Mouse (Mus musculus): ENCODE measurements around the gene Antxr1. TPM values are rescaled to one million over a fixed set of nuclear protein-coding genes. Genes with fewer than 3 reads are reported as not detected.
A peak's percentile ranks its signal among the peaks of the same experiment; 100 is the strongest.

Gene Antxr1
- polyA plus RNA-seq, 1 experiment from 2014 or later = 3.6 TPM

GRCm38 (mm10) chr6:87227940-87228339, 107.7 kb downstream of the Antxr1 start:
- Histone ChIP-seq H3K36me3 (no peaks in the 10 kb centered on the region), H3K27ac (replicated peaks) (no peak overlapping the region), H3K4me1 (no peaks in the 10 kb centered on the region), H3K9me3 (replicated peaks) (0 out of 2 replicates have a peak, but pooled peaks cover 4% of the 10 kb centered on the region), H3K27me3 (ENCODE audit: low read depth, poor library complexity, severe bottlenecking) (no peaks in the 10 kb centered on the region), H3K4me3 (no peak overlapping the region)
- no peak for DNase-seq (ENCODE audit: low spot score)
- WGBS = 87% methylated on average over 10 of the region's 10 CpGs

GRCm38 (mm10) chr6:87226315-87226714, 109.3 kb downstream of the Antxr1 start:
- DNase-seq (ENCODE audit: low spot score) = no peak
- H3K4me1 ChIP-seq = no peaks in the 10 kb centered on the region
- no peaks in the 10 kb centered on the region for H3K36me3 ChIP-seq
- H3K4me3 ChIP-seq = no peak overlapping the region
- WGBS = 83% methylated on average over 4 of the region's 4 CpGs
- H3K27ac ChIP-seq (replicated peaks) = no peak overlapping the region
- H3K27me3 ChIP-seq (ENCODE audit: low read depth, poor library complexity, severe bottlenecking) = no peaks in the 10 kb centered on the region
- 0 out of 2 replicates have a peak, but pooled peaks cover 4% of the 10 kb centered on the region for H3K9me3 ChIP-seq (replicated peaks)

GRCm38 (mm10) chr6:87225286-87225685, 110.3 kb downstream of the Antxr1 start:
- H3K9me3 ChIP-seq (replicated peaks) = 0 out of 2 replicates have a peak, but pooled peaks cover 4% of the 10 kb centered on the region
- no peaks in the 10 kb centered on the region for H3K4me1 ChIP-seq
- no peaks in the 10 kb centered on the region for H3K36me3 ChIP-seq
- WGBS = 75% methylated on average over 1 of the region's 1 CpGs
- no peaks in the 10 kb centered on the region for H3K27me3 ChIP-seq (ENCODE audit: low read depth, poor library complexity, severe bottlenecking)
- no peak for DNase-seq (ENCODE audit: low spot score)
- H3K27ac ChIP-seq (replicated peaks) = no peak overlapping the region; the same call in 1 of the 2 replicates
- H3K4me3 ChIP-seq = no peak overlapping the region

- Histone ChIP-seq H3K36me3 (no peaks in the 10 kb centered on the region), H3K27ac (replicated peaks) (no peak overlapping the region)
- no peak for DNase-seq (ENCODE audit: low spot score)
Observed at GRCm38 (mm10) chr6:87222854-87223631, 112.6 kb downstream of the Antxr1 start.

GRCm38 (mm10) chr6:87219061-87219992, 116.3 kb downstream of the Antxr1 start:
- Histone ChIP-seq H3K4me1 (no peaks in the 10 kb centered on the region), H3K27me3 (ENCODE audit: low read depth, poor library complexity, severe bottlenecking) (no peaks in the 10 kb centered on the region), H3K4me3 (no peak overlapping the region), H3K27ac (replicated peaks) (no peak overlapping the region), H3K36me3 (0 out of 2 replicates have a peak, but pooled peaks cover 12% of the 10 kb centered on the region), H3K9me3 (replicated peaks) (no peaks in the 10 kb centered on the region)
- no peak for DNase-seq (ENCODE audit: low spot score)
- WGBS = 84% methylated on average over 13 of the region's 13 CpGs

More at GRCm38 (mm10) chr6:87222854-87223631, 112.6 kb downstream of the Antxr1 start:
- Histone ChIP-seq H3K9me3 (replicated peaks) (no peaks in the 10 kb centered on the region), H3K4me1 (no peaks in the 10 kb centered on the region), H3K27me3 (ENCODE audit: low read depth, poor library complexity, severe bottlenecking) (no peaks in the 10 kb centered on the region), H3K4me3 (no peak overlapping the region)
- 79% methylated on average over 10 of the region's 10 CpGs for WGBS

- H3K27ac ChIP-seq (replicated peaks) = no peak overlapping the region
Observed at GRCm38 (mm10) chr6:87216114-87216591, 119.5 kb downstream of the Antxr1 start.

GRCm38 (mm10) chr6:87213262-87213661, 122.4 kb downstream of the Antxr1 start:
- Histone ChIP-seq H3K9me3 (replicated peaks) (no peaks in the 10 kb centered on the region), H3K27me3 (ENCODE audit: low read depth, poor library complexity, severe bottlenecking) (no peaks in the 10 kb centered on the region), H3K27ac (replicated peaks) (no peak overlapping the region), H3K4me3 (no peak overlapping the region), H3K4me1 (no peaks in the 10 kb centered on the region), H3K36me3 (peaks cover 25% of the 10 kb centered on the region; the same call in 1 of the 2 replicates)
- no peak for DNase-seq (ENCODE audit: low spot score)
- 89% methylated on average over 7 of the region's 7 CpGs for WGBS

More at GRCm38 (mm10) chr6:87216114-87216591, 119.5 kb downstream of the Antxr1 start:
- Histone ChIP-seq H3K9me3 (replicated peaks) (no peaks in the 10 kb centered on the region), H3K4me3 (no peak overlapping the region), H3K36me3 (peaks cover 25% of the 10 kb centered on the region; the same call in 1 of the 2 replicates), H3K4me1 (no peaks in the 10 kb centered on the region), H3K27me3 (ENCODE audit: low read depth, poor library complexity, severe bottlenecking) (no peaks in the 10 kb centered on the region)
- DNase-seq (ENCODE audit: low spot score) = no peak
- 72% methylated on average over 2 of the region's 2 CpGs for WGBS

GRCm38 (mm10) chr6:87211551-87211950, 124.1 kb downstream of the Antxr1 start:
- Histone ChIP-seq H3K27ac (replicated peaks) (no peak overlapping the region), H3K4me3 (no peak overlapping the region), H3K27me3 (ENCODE audit: low read depth, poor library complexity, severe bottlenecking) (no peaks in the 10 kb centered on the region), H3K9me3 (replicated peaks) (no peaks in the 10 kb centered on the region), H3K36me3 (peaks cover 25% of the 10 kb centered on the region; the same call in 1 of the 2 replicates), H3K4me1 (no peaks in the 10 kb centered on the region)
- DNase-seq (ENCODE audit: low spot score) = no peak
- 90% methylated on average over 3 of the region's 3 CpGs for WGBS

GRCm38 (mm10) chr6:87207373-87207982, 128.1 kb downstream of the Antxr1 start:
- Histone ChIP-seq H3K9me3 (replicated peaks) (no peaks in the 10 kb centered on the region), H3K4me3 (no peak overlapping the region), H3K27ac (replicated peaks) (0 out of 2 replicates have a peak overlapping the region, but pooled peaks have one; percentile 13), H3K27me3 (ENCODE audit: low read depth, poor library complexity, severe bottlenecking) (no peaks in the 10 kb centered on the region), H3K36me3 (peaks cover 10% of the 10 kb centered on the region; the same call in 1 of the 2 replicates), H3K4me1 (0 out of 2 replicates have a peak, but pooled peaks cover 4% of the 10 kb centered on the region)
- WGBS = 84% methylated on average over 13 of the region's 13 CpGs
- DNase-seq (ENCODE audit: low spot score) = no peak

GRCm38 (mm10) chr6:87206790-87207189, 128.8 kb downstream of the Antxr1 start:
- H3K36me3 ChIP-seq = peaks cover 4% of the 10 kb centered on the region; the same call in 1 of the 2 replicates
- no peak overlapping the region for H3K27ac ChIP-seq (replicated peaks)
- H3K4me1 ChIP-seq = 0 out of 2 replicates have a peak, but pooled peaks cover 4% of the 10 kb centered on the region
- H3K9me3 ChIP-seq (replicated peaks) = no peaks in the 10 kb centered on the region
- no peaks in the 10 kb centered on the region for H3K27me3 ChIP-seq (ENCODE audit: low read depth, poor library complexity, severe bottlenecking)
- 91% methylated on average over 4 of the region's 4 CpGs for WGBS
- H3K4me3 ChIP-seq = no peak overlapping the region
- DNase-seq (ENCODE audit: low spot score) = no peak

GRCm38 (mm10) chr6:87203467-87203866, 132.2 kb downstream of the Antxr1 start:
- H3K4me1 ChIP-seq = 0 out of 2 replicates have a peak, but pooled peaks cover 4% of the 10 kb centered on the region
- no peak overlapping the region for H3K4me3 ChIP-seq
- WGBS = 75% methylated on average over 4 of the region's 4 CpGs
- no peak overlapping the region for H3K27ac ChIP-seq (replicated peaks)
- peaks cover 4% of the 10 kb centered on the region; the same call in 1 of the 2 replicates for H3K36me3 ChIP-seq
- no peak for DNase-seq (ENCODE audit: low spot score)
- no peaks in the 10 kb centered on the region for H3K9me3 ChIP-seq (replicated peaks)
- no peaks in the 10 kb centered on the region for H3K27me3 ChIP-seq (ENCODE audit: low read depth, poor library complexity, severe bottlenecking)

GRCm38 (mm10) chr6:87203065-87203464, 132.6 kb downstream of the Antxr1 start:
- 0 out of 2 replicates have a peak, but pooled peaks cover 4% of the 10 kb centered on the region for H3K4me1 ChIP-seq
- H3K27ac ChIP-seq (replicated peaks) = no peak overlapping the region
- WGBS = 80% methylated on average over 2 of the region's 2 CpGs
- no peaks in the 10 kb centered on the region for H3K27me3 ChIP-seq (ENCODE audit: low read depth, poor library complexity, severe bottlenecking)
- H3K4me3 ChIP-seq = no peak overlapping the region
- peaks cover 4% of the 10 kb centered on the region; the same call in 1 of the 2 replicates for H3K36me3 ChIP-seq
- no peaks in the 10 kb centered on the region for H3K9me3 ChIP-seq (replicated peaks)
- DNase-seq (ENCODE audit: low spot score) = no peak
